Mouse (Mus musculus): ENCODE measurements at regions not wholly inside any gene's neighbourhood (a gene's known extent, or its start where the extent isn't known, plus 50 kb on each side); places are given as distances from the start of the nearest gene placed in this dataset.

GRCm38 (mm10) chr13:47894331-47894730, 366.7 kb upstream of the Id4 start:
- Histone ChIP-seq H3K36me3 (ENCODE audit: control insufficient read depth, insufficient read depth) (no peaks in the 10 kb centered on the region), H3K4me3 (ENCODE audit: insufficient read depth, poor library complexity, severe bottlenecking) (no peak overlapping the region), H3K27me3 (ENCODE audit: control insufficient read depth, insufficient read depth, insufficient read length) (no peaks in the 10 kb centered on the region), H3ac (ENCODE audit: control insufficient read depth, insufficient read length, low read depth) (no peak overlapping the region), H3K79me3 (ENCODE audit: low read depth) (no peaks in the 10 kb centered on the region), H3K79me2 (ENCODE audit: control insufficient read depth, insufficient read depth) (no peaks in the 10 kb centered on the region)
- TF ChIP-seq USF1 (IDR thresholded peaks at IDR 0.05; ENCODE audit: low read depth) (no peak), MAX (IDR thresholded peaks at IDR 0.05) (no peak), CEBPB (IDR thresholded peaks at IDR 0.05; ENCODE audit: low read depth) (peak; percentile 22), FOSL1 (IDR thresholded peaks at IDR 0.05; ENCODE audit: insufficient read depth, low read length, poor library complexity, severe bottlenecking) (peak; percentile 43)

- Histone ChIP-seq H3K79me3 (ENCODE audit: low read depth) (no peaks in the 10 kb centered on the region), H3K79me2 (ENCODE audit: control insufficient read depth, insufficient read depth) (no peaks in the 10 kb centered on the region), H3ac (ENCODE audit: control insufficient read depth, insufficient read length, low read depth) (no peak overlapping the region), H3K4me3 (ENCODE audit: insufficient read depth, poor library complexity, severe bottlenecking) (no peak overlapping the region), H3K27me3 (ENCODE audit: control insufficient read depth, insufficient read depth, insufficient read length) (no peaks in the 10 kb centered on the region), H3K36me3 (ENCODE audit: control insufficient read depth, insufficient read depth) (no peaks in the 10 kb centered on the region)
- no peak for TF ChIP-seq MAX (IDR thresholded peaks at IDR 0.05)
- no peak for TF ChIP-seq MYOD1 (IDR thresholded peaks at IDR 0.05; ENCODE audit: control insufficient read depth, insufficient read length, low read depth)
- no peak for TF ChIP-seq USF1 (IDR thresholded peaks at IDR 0.05; ENCODE audit: low read depth)
- no peak for TF ChIP-seq CEBPB (IDR thresholded peaks at IDR 0.05; ENCODE audit: low read depth)
- no peak for TF ChIP-seq MYOG (IDR thresholded peaks at IDR 0.05; ENCODE audit: control insufficient read depth, extremely low read depth, insufficient read length)
- TF ChIP-seq FOSL1 (IDR thresholded peaks at IDR 0.05; ENCODE audit: insufficient read depth, low read length, poor library complexity, severe bottlenecking), result no peak
Observed at GRCm38 (mm10) chr13:47895256-47895655, 365.8 kb upstream of the Id4 start.

GRCm38 (mm10) chr13:47896646-47897045, 364.4 kb upstream of the Id4 start:
- Histone ChIP-seq H3K79me2 (ENCODE audit: control insufficient read depth, insufficient read depth) (no peaks in the 10 kb centered on the region), H3ac (ENCODE audit: control insufficient read depth, insufficient read length, low read depth) (no peak overlapping the region), H3K36me3 (ENCODE audit: control insufficient read depth, insufficient read depth) (no peaks in the 10 kb centered on the region), H3K4me3 (ENCODE audit: insufficient read depth, poor library complexity, severe bottlenecking) (no peak overlapping the region), H3K79me3 (ENCODE audit: low read depth) (no peaks in the 10 kb centered on the region), H3K27me3 (ENCODE audit: control insufficient read depth, insufficient read depth, insufficient read length) (no peaks in the 10 kb centered on the region)
- no peak for TF ChIP-seq MAX (IDR thresholded peaks at IDR 0.05)
- TF ChIP-seq USF1 (IDR thresholded peaks at IDR 0.05; ENCODE audit: low read depth), result no peak
- TF ChIP-seq MYOG (IDR thresholded peaks at IDR 0.05; ENCODE audit: control insufficient read depth, extremely low read depth, insufficient read length), result no peak
- no peak for TF ChIP-seq FOSL1 (IDR thresholded peaks at IDR 0.05; ENCODE audit: insufficient read depth, low read length, poor library complexity, severe bottlenecking)
- no peak for TF ChIP-seq CEBPB (IDR thresholded peaks at IDR 0.05; ENCODE audit: low read depth)
- no peak for TF ChIP-seq MYOD1 (IDR thresholded peaks at IDR 0.05; ENCODE audit: control insufficient read depth, insufficient read length, low read depth)
- no peak for TF ChIP-seq CTCF (IDR thresholded peaks at IDR 0.05; ENCODE audit: control insufficient read depth, insufficient read depth, insufficient read length)

GRCm38 (mm10) chr13:47909851-47910530, 351.0 kb upstream of the Id4 start:
- Histone ChIP-seq H3ac (ENCODE audit: control insufficient read depth, insufficient read length, low read depth) (no peak overlapping the region), H3K36me3 (ENCODE audit: control insufficient read depth, insufficient read depth) (no peaks in the 10 kb centered on the region), H3K79me3 (ENCODE audit: low read depth) (no peaks in the 10 kb centered on the region), H3K4me3 (ENCODE audit: insufficient read depth, poor library complexity, severe bottlenecking) (no peak overlapping the region), H3K79me2 (ENCODE audit: control insufficient read depth, insufficient read depth) (no peaks in the 10 kb centered on the region), H3K27me3 (ENCODE audit: control insufficient read depth, insufficient read depth, insufficient read length) (no peaks in the 10 kb centered on the region)
- TF ChIP-seq USF1 (IDR thresholded peaks at IDR 0.05; ENCODE audit: low read depth), result no peak
- TF ChIP-seq MYOD1 (IDR thresholded peaks at IDR 0.05; ENCODE audit: control insufficient read depth, insufficient read length, low read depth), result no peak
- TF ChIP-seq MYOG (IDR thresholded peaks at IDR 0.05; ENCODE audit: control insufficient read depth, extremely low read depth, insufficient read length), result no peak
- no peak for TF ChIP-seq CEBPB (IDR thresholded peaks at IDR 0.05; ENCODE audit: low read depth)
- TF ChIP-seq CTCF (IDR thresholded peaks at IDR 0.05; ENCODE audit: control insufficient read depth, insufficient read depth, insufficient read length), result no peak
- no peak for TF ChIP-seq MAX (IDR thresholded peaks at IDR 0.05)
- TF ChIP-seq FOSL1 (IDR thresholded peaks at IDR 0.05; ENCODE audit: insufficient read depth, low read length, poor library complexity, severe bottlenecking), result no peak

- TF ChIP-seq CTCF (IDR thresholded peaks at IDR 0.05; ENCODE audit: control insufficient read depth, insufficient read depth, insufficient read length) (no peak), MYOG (IDR thresholded peaks at IDR 0.05; ENCODE audit: control insufficient read depth, extremely low read depth, insufficient read length) (no peak), FOSL1 (IDR thresholded peaks at IDR 0.05; ENCODE audit: insufficient read depth, low read length, poor library complexity, severe bottlenecking) (no peak), MYOD1 (IDR thresholded peaks at IDR 0.05; ENCODE audit: control insufficient read depth, insufficient read length, low read depth) (no peak), CEBPB (IDR thresholded peaks at IDR 0.05; ENCODE audit: low read depth) (no peak)
- Histone ChIP-seq H3ac (ENCODE audit: control insufficient read depth, insufficient read length, low read depth) (no peak overlapping the region), H3K27me3 (ENCODE audit: control insufficient read depth, insufficient read depth, insufficient read length) (no peaks in the 10 kb centered on the region), H3K79me2 (ENCODE audit: control insufficient read depth, insufficient read depth) (no peaks in the 10 kb centered on the region), H3K79me3 (ENCODE audit: low read depth) (no peaks in the 10 kb centered on the region), H3K4me3 (ENCODE audit: insufficient read depth, poor library complexity, severe bottlenecking) (no peak overlapping the region), H3K36me3 (ENCODE audit: control insufficient read depth, insufficient read depth) (no peaks in the 10 kb centered on the region)
Observed at GRCm38 (mm10) chr13:47910531-47910910, 350.5 kb upstream of the Id4 start.

- H3K27me3 ChIP-seq (ENCODE audit: control insufficient read depth, insufficient read depth, insufficient read length), result no peaks in the 10 kb centered on the region
- TF ChIP-seq FOSL1 (IDR thresholded peaks at IDR 0.05; ENCODE audit: insufficient read depth, low read length, poor library complexity, severe bottlenecking), result no peak
- no peak for TF ChIP-seq USF1 (IDR thresholded peaks at IDR 0.05; ENCODE audit: low read depth)
- no peak for TF ChIP-seq MYOD1 (IDR thresholded peaks at IDR 0.05; ENCODE audit: control insufficient read depth, insufficient read length, low read depth)
- TF ChIP-seq CEBPB (IDR thresholded peaks at IDR 0.05; ENCODE audit: low read depth), result no peak
- TF ChIP-seq MAX (IDR thresholded peaks at IDR 0.05), result no peak
- no peak for TF ChIP-seq MYOG (IDR thresholded peaks at IDR 0.05; ENCODE audit: control insufficient read depth, extremely low read depth, insufficient read length)
- no peak for TF ChIP-seq CTCF (IDR thresholded peaks at IDR 0.05; ENCODE audit: control insufficient read depth, insufficient read depth, insufficient read length)
- H3K79me3 ChIP-seq (ENCODE audit: low read depth), result no peaks in the 10 kb centered on the region
- no peak overlapping the region for H3K4me3 ChIP-seq (ENCODE audit: insufficient read depth, poor library complexity, severe bottlenecking)
- no peaks in the 10 kb centered on the region for H3K36me3 ChIP-seq (ENCODE audit: control insufficient read depth, insufficient read depth)
- H3K79me2 ChIP-seq (ENCODE audit: control insufficient read depth, insufficient read depth), result no peaks in the 10 kb centered on the region
- no peak overlapping the region for H3ac ChIP-seq (ENCODE audit: control insufficient read depth, insufficient read length, low read depth)
Observed at GRCm38 (mm10) chr13:47916456-47916855, 344.6 kb upstream of the Id4 start.

Measured in C2C12 (cell line).